Mouse (Mus musculus): ENCODE measurements at regions not wholly inside any gene's neighbourhood (a gene's known extent, or its start where the extent isn't known, plus 50 kb on each side); places are given as distances from the start of the nearest gene placed in this dataset.
A peak's percentile ranks its signal among the peaks of the same experiment; 100 is the strongest.

DNA sequence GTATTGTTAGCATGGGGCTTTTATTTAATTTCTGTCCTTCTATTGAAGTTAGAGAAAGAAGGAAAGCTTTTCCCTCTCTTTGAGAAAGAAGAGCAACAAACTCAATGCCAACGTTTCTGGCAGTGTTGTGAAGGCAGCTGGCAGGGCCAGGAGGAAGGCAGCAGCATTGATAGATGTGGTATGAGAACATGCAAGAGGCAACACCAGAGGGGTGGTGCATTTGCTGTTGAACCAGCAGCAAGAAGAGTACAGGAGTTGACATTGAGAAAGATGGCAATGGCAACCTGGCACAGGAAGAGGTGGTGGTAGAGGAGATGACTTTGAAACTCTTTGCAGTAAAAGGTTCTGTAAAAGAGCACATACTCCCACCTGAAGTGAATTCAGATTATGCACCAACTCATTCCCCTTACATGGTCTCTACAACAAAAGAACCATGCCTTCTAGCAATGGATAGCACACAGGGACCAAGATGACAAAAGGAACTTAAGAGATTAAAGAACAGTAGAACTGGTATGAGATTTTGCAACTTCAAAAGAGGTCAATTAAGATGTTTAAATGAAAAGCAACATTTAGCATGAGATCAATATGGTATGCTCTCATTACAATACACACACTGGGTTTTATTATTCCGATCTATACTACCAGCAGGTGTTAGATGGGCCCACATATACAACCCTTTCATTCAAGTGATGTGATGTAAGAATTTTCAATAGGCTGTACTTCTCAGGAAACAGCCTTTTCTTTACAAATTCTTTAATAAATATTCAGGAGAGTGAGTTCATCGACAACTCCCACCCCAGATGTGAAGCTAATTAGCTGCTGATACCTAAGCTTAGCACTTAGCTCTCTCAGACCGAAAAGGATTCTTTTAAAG, 495.1 kb upstream of the B3galt2 start:
- Histone ChIP-seq H3K9me3 (ENCODE audit: low read length) (no peaks in the 10 kb centered on the region), H3K9ac (replicated peaks; ENCODE audit: low read length, poor library complexity, severe bottlenecking) (no peak overlapping the region), H3K27ac (ENCODE audit: low read depth, low read length) (no peak overlapping the region), H3K4me1 (ENCODE audit: insufficient read depth, low read length) (no peaks in the 10 kb centered on the region), H3K4me2 (ENCODE audit: low read depth, low read length, poor library complexity, severe bottlenecking) (no peak overlapping the region), H3K4me3 (ENCODE audit: low read depth, low read length) (no peak overlapping the region), H3K36me3 (ENCODE audit: insufficient read depth, low read length) (no peaks in the 10 kb centered on the region), H3K27me3 (ENCODE audit: insufficient read depth, low read length) (no peaks in the 10 kb centered on the region)
- DNase-seq (ENCODE audit: low spot score) (no peak), ATAC-seq (ENCODE audit: low FRiP score) (no peak)
- no peak for TF ChIP-seq CTCF (IDR thresholded peaks at IDR 0.05)
- WGBS = 37% methylated on average over 4 of the region's 4 CpGs

DNA sequence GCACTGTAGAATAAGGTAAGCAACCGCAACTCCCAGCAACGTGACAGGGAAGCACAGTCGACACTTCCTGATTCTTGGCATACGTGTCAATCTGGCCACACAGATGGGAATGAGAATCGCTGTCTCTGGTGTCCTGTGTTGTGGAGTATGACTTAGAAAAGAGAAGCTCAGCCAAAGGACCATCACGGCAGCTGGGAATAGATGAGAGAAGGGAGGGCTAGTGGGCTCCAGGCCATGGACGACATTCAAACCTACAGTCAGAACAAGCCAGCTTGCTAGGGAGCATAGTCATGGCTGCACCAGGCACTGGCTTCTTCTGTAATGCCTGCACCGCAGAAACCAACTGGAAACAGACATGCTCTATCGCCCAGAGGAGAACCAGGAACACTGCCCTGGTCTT, 469.2 kb upstream of the B3galt2 start:
- no peak overlapping the region for H3K27ac ChIP-seq (ENCODE audit: low read depth, low read length)
- H3K27me3 ChIP-seq (ENCODE audit: insufficient read depth, low read length) = no peaks in the 10 kb centered on the region
- H3K9me3 ChIP-seq (ENCODE audit: low read length) = no peaks in the 10 kb centered on the region
- H3K4me3 ChIP-seq (ENCODE audit: low read depth, low read length) = no peak overlapping the region
- 85% methylated on average over 9 of the region's 9 CpGs for WGBS
- H3K4me2 ChIP-seq (ENCODE audit: low read depth, low read length, poor library complexity, severe bottlenecking) = no peak overlapping the region
- TF ChIP-seq CTCF (IDR thresholded peaks at IDR 0.05) = no peak
- no peak overlapping the region for H3K9ac ChIP-seq (replicated peaks; ENCODE audit: low read length, poor library complexity, severe bottlenecking)
- DNase-seq (ENCODE audit: low spot score) (peak; percentile 77), ATAC-seq (ENCODE audit: low FRiP score) (peak; percentile 65; the same call in 1 of the 2 replicates)
- H3K36me3 ChIP-seq (ENCODE audit: insufficient read depth, low read length) = no peaks in the 10 kb centered on the region
- no peaks in the 10 kb centered on the region for H3K4me1 ChIP-seq (ENCODE audit: insufficient read depth, low read length)

DNA sequence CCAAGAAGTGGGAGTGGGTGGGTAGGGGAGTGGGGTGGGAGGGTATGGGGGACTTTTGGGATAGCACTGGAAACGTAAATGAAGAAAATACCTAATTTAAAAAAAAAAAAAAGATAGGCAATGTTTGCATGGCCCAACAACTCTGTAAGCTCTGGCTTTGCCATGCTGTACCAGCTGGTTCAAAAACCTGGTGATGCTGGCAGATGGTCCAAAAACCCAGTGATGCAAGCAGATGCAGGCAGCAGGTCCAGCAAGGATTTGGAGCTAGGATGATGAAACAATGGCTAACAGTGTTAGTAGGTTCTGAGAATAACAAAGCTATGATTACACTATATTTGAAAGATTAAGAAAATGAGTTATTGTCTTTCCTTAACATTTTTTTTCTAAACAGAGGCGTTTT, 466.6 kb upstream of the B3galt2 start:
- Histone ChIP-seq H3K36me3 (ENCODE audit: insufficient read depth, low read length) (no peaks in the 10 kb centered on the region), H3K9ac (replicated peaks; ENCODE audit: low read length, poor library complexity, severe bottlenecking) (no peak overlapping the region), H3K27me3 (ENCODE audit: insufficient read depth, low read length) (no peaks in the 10 kb centered on the region), H3K4me3 (ENCODE audit: low read depth, low read length) (no peak overlapping the region), H3K4me2 (ENCODE audit: low read depth, low read length, poor library complexity, severe bottlenecking) (no peak overlapping the region), H3K4me1 (ENCODE audit: insufficient read depth, low read length) (no peaks in the 10 kb centered on the region), H3K9me3 (ENCODE audit: low read length) (no peaks in the 10 kb centered on the region), H3K27ac (ENCODE audit: low read depth, low read length) (no peak overlapping the region)
- ATAC-seq (ENCODE audit: low FRiP score) (no peak; the same call in 1 of the 2 replicates), DNase-seq (ENCODE audit: low spot score) (peak; percentile 58)
- no peak for TF ChIP-seq CTCF (IDR thresholded peaks at IDR 0.05)
- WGBS = 90% methylated on average over 2 of the region's 2 CpGs

DNA sequence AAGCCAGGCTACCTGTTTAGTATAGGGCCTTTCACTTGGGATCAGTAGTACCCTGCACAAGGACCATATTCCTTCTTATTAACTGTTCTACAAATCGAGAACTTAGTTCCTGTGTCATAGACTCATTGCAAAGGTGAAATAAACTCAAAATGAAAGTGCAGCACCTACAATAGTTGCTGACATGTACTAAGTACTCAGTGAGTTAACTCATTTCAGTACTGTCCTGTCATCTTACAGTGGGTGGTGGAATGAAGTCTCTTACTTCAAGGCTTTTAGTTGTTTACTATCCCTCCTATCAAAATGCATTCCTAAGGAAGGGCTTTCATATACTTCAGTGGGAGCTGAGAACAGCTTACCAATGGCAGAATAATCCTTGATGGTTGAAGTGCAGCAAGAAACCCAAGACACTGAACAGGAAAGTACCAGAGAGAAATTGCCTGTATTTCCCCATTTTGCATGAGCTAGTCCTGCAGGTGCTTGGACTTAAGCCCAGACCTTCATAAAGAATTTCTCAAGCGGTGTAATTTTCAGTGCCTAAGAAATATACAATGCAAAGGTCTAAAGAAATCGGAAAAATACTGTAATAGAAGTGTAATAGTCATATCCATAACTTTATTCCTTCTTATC, 448.2 kb upstream of the B3galt2 start:
- no peaks in the 10 kb centered on the region for H3K36me3 ChIP-seq (ENCODE audit: insufficient read depth, low read length)
- ATAC-seq (ENCODE audit: low FRiP score) = no peak
- no peak overlapping the region for H3K9ac ChIP-seq (replicated peaks; ENCODE audit: low read length, poor library complexity, severe bottlenecking)
- H3K4me2 ChIP-seq (ENCODE audit: low read depth, low read length, poor library complexity, severe bottlenecking) = no peak overlapping the region
- H3K27ac ChIP-seq (ENCODE audit: low read depth, low read length) = no peak overlapping the region
- H3K27me3 ChIP-seq (ENCODE audit: insufficient read depth, low read length) = no peaks in the 10 kb centered on the region
- no peak overlapping the region for H3K4me3 ChIP-seq (ENCODE audit: low read depth, low read length)
- no peak for DNase-seq (ENCODE audit: low spot score)
- 82% methylated on average over 3 of the region's 3 CpGs for WGBS
- no peaks in the 10 kb centered on the region for H3K9me3 ChIP-seq (ENCODE audit: low read length)
- TF ChIP-seq CTCF (IDR thresholded peaks at IDR 0.05) = no peak
- no peaks in the 10 kb centered on the region for H3K4me1 ChIP-seq (ENCODE audit: insufficient read depth, low read length)

DNA sequence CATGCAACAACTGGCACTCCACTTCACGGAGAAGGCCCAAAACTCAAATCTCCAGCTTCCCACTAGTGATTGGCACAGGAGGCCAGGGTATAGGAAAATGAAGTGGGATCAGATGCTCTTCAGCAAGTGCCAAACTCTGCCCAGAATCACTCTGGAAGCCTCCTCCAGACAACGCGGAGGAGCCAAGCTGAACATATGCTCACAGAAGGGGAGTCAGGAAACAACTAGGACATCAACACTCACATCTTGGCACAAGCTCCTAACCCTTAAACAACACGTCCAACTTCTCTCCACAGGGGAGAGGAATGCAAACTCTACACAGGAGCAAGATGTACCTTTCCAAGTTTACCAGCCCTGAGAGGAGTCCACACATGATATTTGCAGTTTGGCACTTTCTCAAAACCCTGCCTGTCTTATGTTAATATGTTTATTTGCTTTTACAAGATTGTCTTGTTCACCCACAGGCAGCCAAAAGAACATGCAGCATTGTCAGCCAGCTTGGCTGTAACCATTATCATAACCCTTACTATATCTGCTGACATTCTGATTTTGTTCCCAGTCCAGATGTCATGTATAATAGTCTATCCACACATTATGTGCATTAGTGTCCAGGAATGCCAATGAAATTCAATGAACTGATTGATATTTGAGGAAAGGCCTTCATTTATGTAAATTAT, 440.1 kb upstream of the B3galt2 start:
- 84% methylated on average over 4 of the region's 4 CpGs for WGBS
- Histone ChIP-seq H3K36me3 (ENCODE audit: insufficient read depth, low read length) (no peaks in the 10 kb centered on the region), H3K27ac (ENCODE audit: low read depth, low read length) (no peak overlapping the region), H3K27me3 (ENCODE audit: insufficient read depth, low read length) (no peaks in the 10 kb centered on the region), H3K9ac (replicated peaks; ENCODE audit: low read length, poor library complexity, severe bottlenecking) (no peak overlapping the region), H3K9me3 (ENCODE audit: low read length) (no peaks in the 10 kb centered on the region), H3K4me3 (ENCODE audit: low read depth, low read length) (no peak overlapping the region), H3K4me2 (ENCODE audit: low read depth, low read length, poor library complexity, severe bottlenecking) (no peak overlapping the region), H3K4me1 (ENCODE audit: insufficient read depth, low read length) (no peaks in the 10 kb centered on the region)
- TF ChIP-seq CTCF (IDR thresholded peaks at IDR 0.05) = no peak
- DNase-seq (ENCODE audit: low spot score) (peak; percentile 78), ATAC-seq (ENCODE audit: low FRiP score) (no peak; the same call in 1 of the 2 replicates)

DNA sequence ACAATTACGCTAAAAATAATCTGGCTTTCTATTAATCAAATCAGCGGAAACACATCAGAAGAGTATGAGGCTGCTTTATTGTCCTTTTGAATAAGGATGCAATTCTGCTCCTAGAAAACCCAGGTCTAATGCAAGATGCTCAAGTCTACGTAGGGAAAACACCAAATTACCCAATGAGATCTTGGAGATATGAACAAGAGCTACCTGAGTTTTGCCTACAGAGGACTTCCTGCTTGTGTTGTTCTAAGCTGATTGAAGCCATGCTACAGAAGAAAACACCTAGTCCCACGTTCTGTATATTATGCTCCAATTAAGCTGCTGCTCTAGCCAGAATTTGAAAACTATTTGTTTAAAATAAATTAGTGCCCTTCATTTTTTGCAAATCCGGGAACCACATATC, 439.5 kb upstream of the B3galt2 start:
- ATAC-seq (ENCODE audit: low FRiP score) (no peak), DNase-seq (ENCODE audit: low spot score) (no peak)
- no peak overlapping the region for H3K9ac ChIP-seq (replicated peaks; ENCODE audit: low read length, poor library complexity, severe bottlenecking)
- no peaks in the 10 kb centered on the region for H3K9me3 ChIP-seq (ENCODE audit: low read length)
- no peak overlapping the region for H3K4me2 ChIP-seq (ENCODE audit: low read depth, low read length, poor library complexity, severe bottlenecking)
- no peak overlapping the region for H3K4me3 ChIP-seq (ENCODE audit: low read depth, low read length)
- H3K27ac ChIP-seq (ENCODE audit: low read depth, low read length) = no peak overlapping the region
- WGBS = 86% methylated on average over 5 of the region's 5 CpGs
- H3K27me3 ChIP-seq (ENCODE audit: insufficient read depth, low read length) = no peaks in the 10 kb centered on the region
- no peaks in the 10 kb centered on the region for H3K36me3 ChIP-seq (ENCODE audit: insufficient read depth, low read length)
- TF ChIP-seq CTCF (IDR thresholded peaks at IDR 0.05) = no peak
- no peaks in the 10 kb centered on the region for H3K4me1 ChIP-seq (ENCODE audit: insufficient read depth, low read length)
